Mouse (Mus musculus): Measurements from ENCODE around the gene Ly6g6f.

DNA sequence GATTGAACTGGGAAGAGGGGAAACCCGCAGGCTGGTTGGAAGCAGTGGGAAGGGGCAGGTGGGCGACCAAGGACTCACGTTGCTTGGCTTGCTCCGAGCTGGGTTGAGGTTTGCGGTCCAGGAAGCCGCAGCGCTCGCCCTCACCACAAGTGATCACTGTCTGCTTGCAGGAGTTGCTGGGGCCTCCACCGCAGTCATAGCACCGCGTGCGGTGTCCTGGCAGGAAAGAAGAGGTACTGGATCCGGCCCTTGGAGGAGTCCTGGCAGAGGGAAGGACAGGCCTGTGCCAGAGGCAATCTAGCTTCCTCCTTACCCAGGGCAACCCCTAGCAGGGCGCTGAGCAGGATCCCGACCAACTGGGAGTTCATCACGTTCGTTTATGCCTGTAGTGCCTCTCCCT, 11.3 kb downstream of the Ly6g6f start:
- TF ChIP-seq CHD1 (IDR thresholded peaks at IDR 0.05; ENCODE audit: low read depth, low read length) (no peak), SIN3A (IDR thresholded peaks at IDR 0.05; ENCODE audit: low read length) (no peak), CTCF (conservative IDR thresholded peaks at IDR 0.05 in 1 of 2, IDR thresholded peaks at IDR 0.05 in 1 of 2; ENCODE audit: low read depth in 2 of 2, low read length in 2 of 2) (no peak), SMC3 (IDR thresholded peaks at IDR 0.05; ENCODE audit: low read depth, low read length) (no peak), POLR2A (IDR thresholded peaks at IDR 0.05; ENCODE audit: low read depth, low read length) (no peak), POLR2AphosphoS2 (IDR thresholded peaks at IDR 0.05; ENCODE audit: low read depth, low read length) (no peak), HCFC1 (IDR thresholded peaks at IDR 0.05; ENCODE audit: low read depth, low read length) (no peak)
